Mouse (Mus musculus) ovary, postnatal 36 days (tissue): ENCODE results near the gene Disp1.

ENCODE experiments used
- DNase-seq: peaks from one replicate; pipeline ENCODE4 v3.0.0; 2022; ENCODE audit warnings: low spot score, mixed read lengths

The Disp1 gene

DNA sequence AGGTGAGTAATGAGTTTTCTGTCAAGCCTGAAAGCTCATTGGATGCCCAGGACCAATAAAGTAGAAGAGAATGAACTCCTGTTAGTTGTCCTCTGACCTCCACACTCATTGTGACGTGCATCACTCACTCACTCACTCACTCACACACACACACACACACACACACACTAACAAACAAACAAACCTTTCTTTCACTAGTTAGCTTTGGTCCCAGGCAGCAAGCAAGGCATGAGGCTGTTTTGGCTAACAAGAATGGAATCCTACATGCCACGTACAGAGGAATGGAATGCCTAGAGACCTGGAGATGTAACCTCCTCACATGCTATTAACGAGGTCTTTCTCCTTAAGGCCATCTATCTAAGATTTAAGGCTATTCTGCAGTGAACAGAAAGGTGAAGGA is 97.6 kb downstream of the Disp1 start:
- DNase-seq: no peak

DNA sequence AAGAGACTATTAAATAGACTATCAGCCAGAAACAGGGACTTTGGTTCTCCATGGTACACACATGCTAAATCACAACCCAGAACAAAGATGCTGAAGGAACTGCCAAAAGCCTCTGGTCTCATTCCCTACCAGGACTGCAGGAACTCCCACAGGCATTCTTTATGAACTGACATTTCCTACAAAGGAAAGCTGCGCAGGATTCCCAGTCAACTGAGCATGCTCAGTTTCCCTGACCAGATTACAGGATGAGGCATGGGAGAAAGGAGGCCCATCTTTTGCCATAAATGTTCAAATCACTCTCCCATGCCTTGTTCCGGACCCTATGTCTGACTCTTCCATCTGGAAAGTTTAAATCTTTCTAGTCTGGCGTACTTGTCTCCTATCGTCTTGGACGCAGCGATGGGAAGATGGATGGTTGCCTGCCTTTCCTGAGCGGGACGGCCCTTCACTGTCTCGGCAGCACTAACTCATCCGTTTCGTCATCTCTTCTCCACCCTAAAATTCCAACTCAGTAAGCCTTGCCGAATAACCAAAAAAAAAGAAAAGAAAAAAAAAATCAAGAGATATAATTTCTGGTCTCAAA is 100.9 kb downstream of the Disp1 start:
- DNase-seq: no peak

DNA sequence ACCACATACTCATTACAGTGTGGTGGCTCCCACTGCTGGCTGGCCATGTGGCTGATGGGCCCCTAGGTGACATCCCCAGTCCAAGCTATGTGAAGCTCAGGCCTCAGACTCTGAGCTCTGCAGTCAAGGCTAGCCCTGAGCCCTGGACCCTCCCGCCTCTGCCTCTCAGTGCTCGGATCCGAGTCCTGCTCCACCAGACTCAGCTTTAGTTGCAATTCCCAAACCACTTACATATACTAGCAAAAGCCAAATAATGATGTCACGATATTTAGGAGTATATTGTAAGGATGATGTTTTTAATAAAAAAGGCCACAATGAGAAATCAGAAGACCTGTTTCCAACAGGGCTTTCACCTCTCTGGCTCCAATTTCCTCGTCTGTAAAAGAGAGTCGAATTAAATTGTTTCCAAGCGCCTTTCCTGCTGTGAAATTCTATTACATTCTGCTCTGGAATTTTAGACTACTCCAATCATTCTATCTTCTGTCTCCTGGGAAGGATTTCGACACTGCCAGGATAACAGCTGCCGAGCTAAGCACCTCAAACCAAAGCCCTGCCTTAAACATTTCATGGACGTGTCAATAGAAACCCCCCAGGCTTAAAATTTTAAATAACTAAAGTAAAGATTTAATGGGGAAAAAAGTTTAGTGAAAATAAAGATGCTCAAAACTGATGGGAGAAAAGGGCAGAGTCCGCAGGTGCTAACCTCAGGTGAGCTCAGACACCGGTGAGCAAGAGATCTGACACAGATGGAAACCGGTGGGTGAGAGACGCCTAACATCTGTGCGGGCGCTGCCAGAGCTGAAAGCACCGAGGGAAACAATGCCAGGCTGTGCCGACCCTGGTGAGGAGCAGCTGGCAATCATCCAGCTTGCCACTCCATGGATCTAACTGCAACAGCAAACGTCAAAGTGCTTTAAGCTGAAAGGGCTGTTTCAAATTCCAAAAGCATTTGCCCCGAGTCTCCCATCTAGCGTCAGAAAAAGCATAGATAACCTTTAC is 103.2 kb downstream of the Disp1 start:
- DNase-seq: peak; percentile 46

DNA sequence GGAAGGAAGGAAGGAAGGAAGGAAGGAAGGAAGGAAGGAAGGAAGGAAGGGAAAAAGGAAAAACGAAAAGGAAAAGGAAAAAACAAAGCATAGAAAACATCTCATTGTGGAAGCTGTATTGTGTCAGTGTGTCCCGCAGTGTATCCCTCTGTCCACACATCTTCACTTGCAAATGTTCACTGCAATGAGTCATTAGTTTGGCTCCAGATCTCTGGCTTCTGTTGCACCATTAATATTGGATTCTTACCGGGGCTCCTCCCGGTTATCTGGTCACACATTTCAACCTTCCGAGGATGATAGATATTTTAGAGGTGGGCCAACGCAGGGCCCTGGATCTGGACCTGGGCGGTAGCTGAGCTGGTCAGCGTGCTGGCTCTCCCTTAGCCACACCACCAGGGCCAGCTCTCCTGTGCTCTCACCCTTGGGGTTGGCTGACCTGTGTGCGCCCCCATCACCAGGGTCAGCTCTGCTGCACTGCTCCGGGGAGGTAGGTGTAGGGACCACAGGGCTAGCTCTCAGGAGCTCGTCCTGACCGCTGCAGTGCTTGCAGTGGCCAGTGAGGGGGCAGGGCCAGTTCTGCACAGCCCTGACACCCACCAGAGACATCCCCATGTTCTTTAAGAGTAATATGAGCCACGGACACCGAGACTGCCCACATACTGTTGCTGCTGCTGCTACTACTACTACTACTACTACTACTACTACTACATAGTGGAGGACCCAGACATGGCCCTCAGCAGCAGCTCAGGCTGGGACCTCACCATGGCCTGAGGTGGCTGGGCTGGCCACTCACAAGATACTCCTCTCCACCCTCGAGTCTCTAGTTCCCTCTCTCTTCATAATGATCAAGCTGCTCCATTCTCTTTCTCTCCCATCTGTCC is 104.1 kb downstream of the Disp1 start:
- DNase-seq: no peak

DNA sequence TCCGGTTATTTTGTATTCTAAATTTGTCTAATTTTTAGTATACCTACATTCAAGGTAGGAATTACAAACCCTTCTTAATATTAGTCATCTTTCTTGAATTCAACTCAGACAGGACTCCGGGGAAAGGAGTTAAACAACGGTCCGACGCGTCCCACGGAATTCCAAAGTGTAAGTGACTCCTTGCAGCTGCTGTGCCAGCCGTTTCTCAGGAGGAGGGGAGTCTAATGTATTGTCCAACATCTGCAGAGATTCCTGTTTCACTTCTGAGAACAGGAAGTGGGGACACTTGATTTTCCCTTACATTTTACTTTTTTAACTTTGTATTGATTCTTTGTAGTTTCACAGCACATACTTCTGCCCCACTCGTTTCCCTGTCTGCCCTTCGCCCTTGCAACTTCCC is 104.9 kb downstream of the Disp1 start:
- DNase-seq: no peak

DNA sequence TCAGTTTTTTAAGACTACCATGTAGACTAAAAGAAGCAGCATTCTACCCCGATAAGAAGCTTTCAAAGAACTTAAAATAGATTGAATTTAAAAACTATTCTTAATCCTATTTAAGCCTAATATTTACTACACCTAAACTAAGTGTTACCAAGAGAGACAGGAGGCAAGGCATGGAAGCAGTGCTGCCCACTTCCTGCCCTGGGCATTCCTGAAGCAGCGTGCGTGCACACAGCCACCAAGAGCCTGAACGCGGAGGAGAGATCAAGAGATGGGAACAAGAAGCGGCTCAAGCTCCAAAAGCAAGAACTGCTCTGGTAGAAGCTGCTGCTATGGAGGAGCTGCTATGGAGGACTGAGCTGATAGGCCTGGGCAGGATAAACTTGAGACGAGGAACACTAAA is 106.2 kb downstream of the Disp1 start:
- DNase-seq: no peak

DNA sequence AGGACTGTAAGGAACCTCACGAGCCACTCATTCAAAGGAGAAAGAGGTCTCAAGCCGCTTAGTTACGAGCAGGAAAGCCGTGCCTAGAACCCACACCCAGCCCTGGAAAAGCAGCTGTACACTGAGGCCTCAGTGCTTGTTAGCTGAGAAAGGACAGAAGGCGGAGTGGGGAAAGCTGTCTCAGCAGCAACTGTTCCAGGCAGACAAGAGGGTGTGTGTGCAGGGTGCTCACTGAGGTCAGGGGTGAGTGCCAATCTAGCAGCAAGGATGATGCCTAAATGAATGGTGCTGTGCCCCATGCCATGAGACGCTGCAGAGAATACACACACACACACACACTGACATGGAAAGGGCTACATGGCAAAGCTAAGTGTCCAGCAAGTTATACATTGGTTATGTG is 106.8 kb downstream of the Disp1 start:
- no peak for DNase-seq

DNA sequence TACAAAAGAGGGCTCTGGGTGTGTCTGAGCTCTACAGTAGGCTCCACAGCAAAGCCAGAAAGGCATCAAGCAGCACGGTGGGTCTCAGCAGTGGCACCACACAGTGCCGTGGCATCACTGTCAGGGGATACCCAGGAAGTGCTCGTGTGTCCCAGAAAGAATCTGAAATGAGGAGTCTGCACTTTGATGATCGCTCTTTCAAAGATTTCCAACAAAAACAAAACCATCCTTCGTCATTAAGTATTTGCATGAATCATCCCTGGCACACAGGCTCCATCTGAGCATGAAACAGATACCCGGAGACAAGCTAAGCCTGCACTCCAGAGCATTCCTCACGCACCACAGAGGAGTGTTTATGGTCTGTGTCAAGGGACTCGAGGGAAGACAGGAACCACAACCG is 107.8 kb downstream of the Disp1 start:
- DNase-seq: no peak

DNA sequence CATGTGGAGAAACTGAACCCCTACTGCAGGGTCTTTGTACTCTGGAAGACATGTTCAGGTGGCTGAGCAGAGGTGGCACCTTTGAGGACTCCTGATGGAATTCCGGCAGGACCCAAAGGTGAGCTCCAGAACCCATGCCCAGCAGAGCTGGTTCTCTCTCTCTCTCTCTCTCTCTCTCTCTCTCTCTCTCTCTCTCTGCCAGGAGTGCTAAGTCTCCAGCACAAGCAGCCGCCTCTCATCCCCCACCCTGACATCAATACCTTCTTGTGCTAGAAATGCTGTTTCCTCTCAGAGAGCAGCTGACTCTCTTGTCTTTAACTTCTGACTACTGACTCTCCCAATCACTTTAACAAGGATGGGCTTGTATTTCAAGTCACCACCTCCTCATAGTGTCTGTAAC is 113.8 kb downstream of the Disp1 start:
- DNase-seq: no peak

DNA sequence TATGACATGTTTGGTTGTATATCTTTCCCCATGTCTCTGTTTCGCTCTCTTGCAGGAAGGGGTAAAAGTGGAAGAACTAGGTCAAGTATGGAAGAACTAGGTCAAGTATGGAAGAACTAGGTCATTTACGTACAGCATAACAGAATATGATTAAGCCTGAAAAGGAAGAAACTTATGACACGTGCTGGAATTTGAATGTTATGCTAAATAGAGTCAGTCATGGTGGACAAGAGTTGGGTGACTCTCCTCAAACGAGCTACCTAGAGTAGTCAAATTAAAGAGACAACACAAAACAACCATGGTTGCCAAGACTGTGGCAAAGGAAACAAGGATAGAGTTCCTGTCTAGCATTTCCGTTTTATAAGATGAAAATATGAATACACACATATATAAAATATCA is 116.6 kb downstream of the Disp1 start:
- DNase-seq: no peak

DNA sequence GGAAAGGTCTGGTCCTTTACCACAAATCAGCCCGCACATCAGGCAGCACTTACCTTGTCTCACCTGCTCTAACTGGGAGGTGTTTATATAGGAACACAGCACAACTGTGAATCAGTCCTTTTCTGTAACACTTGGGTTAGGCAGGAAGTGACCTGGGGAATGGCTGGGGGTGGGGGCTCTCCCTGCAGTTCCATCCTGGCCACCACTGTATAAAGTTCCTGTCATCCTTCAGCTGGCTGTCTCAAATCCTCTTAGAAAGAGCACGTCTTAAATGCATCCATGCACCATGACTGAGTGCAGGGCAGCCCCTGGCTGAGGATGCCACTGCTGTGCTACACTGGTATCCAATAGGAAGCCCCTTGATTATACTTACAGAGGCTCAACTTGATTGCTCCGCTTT is 118.5 kb downstream of the Disp1 start:
- no peak for DNase-seq

DNA sequence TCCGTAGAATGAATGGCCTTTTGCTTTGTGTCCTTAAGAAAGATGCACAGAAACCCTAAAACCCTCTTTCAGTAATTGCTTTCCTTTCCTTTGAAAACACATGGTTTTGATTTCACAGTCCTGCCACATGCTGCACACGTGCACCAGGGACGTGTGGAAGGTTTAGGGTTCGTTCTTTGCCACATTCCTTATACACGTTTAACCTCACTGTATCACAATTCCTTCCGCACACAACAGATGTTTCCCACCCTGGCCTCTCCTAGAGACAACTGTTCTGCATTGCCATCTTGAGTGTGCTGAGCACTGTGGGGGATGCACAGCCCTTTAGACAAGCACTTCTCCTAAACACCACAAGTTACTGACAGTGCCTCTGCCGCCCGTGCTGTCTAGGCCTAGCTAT is 119.2 kb downstream of the Disp1 start:
- DNase-seq: no peak

DNA sequence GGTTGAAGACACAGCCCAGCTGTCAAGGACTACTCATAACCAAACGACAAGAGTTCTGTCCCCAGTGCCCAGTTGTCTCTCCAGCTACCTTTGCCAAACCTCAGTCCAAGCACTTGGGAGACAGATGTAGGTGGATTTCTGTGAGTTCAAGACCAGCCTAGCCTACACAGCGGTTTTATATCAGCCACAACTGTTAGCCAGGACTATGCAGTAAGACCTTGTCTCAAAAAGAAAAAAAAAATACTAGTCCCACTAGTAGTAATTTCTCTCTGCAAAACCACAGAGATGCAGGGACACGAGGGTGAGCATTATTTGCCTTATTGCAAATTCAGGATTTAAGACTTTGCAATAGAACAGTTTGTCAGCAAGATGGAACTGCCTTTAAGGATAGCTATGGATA is 120.0 kb downstream of the Disp1 start:
- DNase-seq: no peak

DNA sequence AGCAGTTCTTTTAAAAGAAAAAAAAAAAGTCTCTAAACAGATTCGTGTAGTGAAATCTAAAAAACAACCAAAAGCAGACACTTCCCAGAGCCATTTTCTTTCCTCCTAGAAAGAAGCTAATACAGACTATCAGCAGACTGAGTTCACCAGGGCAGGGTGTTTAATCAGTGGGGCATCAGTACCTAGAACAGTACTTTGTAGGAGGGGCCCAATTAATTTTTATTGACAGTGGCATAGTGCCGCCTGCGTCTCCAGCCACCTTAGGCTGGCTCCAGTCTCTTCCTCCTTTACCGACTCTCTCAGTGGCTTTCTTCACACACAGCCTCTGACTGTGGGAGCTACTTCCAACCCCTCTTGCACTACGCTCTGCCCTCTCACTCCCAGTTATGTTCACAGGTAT is 121.1 kb downstream of the Disp1 start:
- no peak for DNase-seq

DNA sequence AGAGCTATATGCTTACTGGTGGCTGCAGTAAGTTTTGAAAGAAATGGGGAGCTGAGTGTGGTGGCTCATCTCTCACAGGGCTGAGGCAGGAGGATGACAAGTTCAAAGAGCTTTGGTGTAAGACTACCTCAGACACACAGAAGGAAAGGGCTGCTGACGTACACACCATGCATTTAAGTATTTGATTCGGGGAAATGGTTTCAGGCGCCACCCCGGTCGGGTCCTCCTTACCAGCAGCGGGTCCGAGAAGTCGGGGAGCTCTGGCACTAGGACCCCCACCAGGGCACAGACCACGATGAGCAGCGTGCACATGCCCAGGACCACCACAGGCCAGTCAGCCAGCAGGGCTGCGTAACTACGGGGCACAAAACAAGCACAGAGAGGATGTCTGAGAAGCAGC is 121.6 kb downstream of the Disp1 start:
- no peak for DNase-seq

DNA sequence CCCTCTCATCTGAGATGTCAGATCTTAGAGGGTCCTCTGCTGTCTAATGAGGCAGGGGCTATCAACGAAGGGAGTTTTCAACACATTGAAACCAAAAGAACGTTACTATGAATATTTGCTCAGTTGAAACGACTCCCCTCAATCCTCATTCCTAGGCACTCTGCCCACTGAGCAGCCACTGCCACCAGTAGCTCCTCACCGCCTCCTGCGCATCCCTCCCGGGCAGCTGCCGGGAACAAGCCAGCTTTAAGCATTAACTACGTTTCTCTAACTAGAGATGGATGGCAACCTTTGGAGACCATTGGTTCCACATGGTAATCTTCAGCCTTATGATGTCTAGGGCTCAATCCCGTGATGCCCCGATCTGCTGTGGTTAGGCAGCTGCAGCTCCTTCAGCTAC is 123.7 kb downstream of the Disp1 start:
- no peak for DNase-seq

DNA sequence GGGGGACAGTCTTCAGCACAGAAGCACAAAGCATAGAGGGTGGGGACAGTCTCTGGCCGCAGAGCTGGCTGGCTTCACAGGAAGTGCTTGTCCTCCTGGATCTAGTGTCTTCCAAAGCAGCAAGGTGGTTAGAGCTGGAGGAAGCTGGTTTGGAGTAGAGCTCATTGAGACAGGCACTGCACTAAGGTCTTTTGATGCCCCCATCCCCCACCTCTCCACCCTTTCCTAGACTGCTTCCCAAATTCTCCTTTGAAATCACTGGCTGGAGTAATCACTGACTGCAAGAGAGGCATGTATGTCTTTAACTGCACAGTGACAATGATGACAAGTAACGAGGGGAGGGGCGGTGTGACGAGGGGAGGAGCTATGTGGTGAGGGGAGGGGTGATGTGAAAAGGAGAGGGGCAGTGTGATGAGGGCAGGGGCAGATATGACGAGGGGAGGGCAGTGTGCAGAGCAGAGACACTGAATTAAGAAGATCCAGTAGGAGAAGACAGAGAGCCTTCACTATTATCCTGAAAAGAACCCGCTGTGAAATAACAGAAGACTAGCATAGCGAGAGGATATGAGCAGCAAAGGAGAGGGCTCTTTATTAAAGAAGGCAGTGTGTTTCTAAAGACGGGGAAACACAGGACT is 125.8 kb downstream of the Disp1 start:
- DNase-seq: no peak

DNA sequence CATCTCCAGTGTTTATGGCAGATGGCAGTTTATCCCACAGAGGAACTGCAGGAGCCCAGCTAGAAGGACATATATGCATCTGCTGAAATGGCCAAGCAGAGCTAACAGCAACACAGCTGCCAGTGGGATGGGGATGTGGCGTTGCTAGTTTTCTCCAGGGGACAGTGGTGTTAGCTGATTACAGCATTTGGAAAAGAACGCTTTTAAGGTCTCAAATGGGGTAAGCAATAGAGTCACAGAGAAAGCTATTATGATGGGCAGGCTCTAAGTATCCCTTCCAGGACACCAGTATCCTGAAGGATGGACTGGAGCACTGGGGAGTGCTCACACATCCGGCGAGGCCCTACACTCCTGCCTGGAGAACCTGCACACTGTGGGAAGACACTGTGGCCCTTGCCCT is 129.0 kb downstream of the Disp1 start:
- no peak for DNase-seq

DNA sequence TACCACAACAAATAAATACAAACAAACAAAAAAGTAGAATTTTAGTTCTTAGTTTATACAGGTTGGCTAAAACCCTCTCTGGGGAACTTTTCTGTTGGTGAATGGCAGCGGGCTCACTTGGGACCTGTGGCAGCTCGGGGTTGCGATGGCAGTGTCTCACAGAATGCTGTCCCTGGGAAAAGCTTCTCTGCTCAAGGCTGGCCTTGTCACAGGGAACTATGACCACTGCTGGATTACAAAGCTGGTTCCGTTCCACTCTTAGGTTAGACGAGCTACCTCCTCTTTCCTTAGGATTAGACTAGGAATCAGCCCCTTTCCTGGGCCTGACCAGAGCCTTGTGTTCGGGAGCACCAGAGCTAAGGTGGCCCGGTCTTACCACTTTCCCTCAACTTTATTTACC is 130.1 kb downstream of the Disp1 start:
- DNase-seq: no peak

DNA sequence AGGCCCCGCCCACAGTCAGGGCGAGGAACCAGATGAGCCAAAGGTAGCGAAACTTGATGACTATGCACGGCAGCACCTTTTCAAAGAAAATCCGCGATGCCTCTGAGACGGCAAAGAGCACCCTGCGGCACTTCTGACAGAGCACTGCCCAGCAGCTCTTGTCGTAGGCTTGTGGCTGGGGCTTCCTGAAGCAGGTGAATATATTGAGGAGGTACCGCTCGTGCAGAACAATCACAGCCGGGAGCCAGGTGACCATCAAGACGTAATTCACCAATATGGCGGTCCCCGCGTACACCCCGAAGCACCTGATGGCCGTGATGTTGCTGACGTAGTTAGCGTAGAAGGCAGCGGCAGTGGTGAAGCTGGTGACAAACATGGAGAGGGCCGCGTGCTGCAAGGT is 132.7 kb downstream of the Disp1 start:
- no peak for DNase-seq

DNA sequence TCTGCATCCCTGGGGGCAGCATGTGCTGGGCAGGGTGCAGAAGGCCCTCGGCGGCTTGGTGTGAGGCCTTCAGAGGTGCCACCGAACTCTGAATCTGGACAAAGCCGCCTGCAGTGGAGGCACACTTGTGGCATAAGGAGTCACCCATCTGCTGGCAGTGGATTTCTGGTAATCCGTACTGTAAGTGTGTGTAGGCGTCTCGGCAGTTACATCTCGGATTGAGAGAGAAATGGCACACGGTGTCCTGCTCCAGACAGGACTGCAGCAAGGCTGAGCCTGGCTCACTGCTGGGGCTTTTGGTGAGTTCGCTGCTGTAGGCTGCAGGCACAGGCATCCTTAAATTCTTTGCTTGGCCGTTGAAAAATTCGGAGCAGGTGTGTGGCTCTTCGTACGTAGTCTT is 134.5 kb downstream of the Disp1 start:
- no peak for DNase-seq
